Mouse (Mus musculus): ENCODE measurements at regions not wholly inside any gene's neighbourhood (a gene's known extent, or its start where the extent isn't known, plus 50 kb on each side); places are given as distances from the start of the nearest gene placed in this dataset.
A peak's percentile ranks its signal among the peaks of the same experiment; 100 is the strongest.

GRCm38 (mm10) chr13:99847531-99847930 lies 53.4 kb downstream of the Cartpt start:
- no peaks in the 10 kb centered on the region for H3K9me3 ChIP-seq (replicated peaks)
- no peak overlapping the region for H3K27ac ChIP-seq
- H3K9ac ChIP-seq, result no peak overlapping the region
- no peaks in the 10 kb centered on the region for H3K36me3 ChIP-seq
- no peak for ATAC-seq (ENCODE audit: low read depth)
- H3K27me3 ChIP-seq, result 0 out of 2 replicates have a peak, but pooled peaks cover 6% of the 10 kb centered on the region
- DNase-seq, result no peak
- H3K4me3 ChIP-seq (replicated peaks), result no peak overlapping the region
- no peaks in the 10 kb centered on the region for H3K4me1 ChIP-seq (replicated peaks)
- 34% methylated on average over 13 of the region's 13 CpGs for WGBS (ENCODE audit: insufficient replicate concordance)
- no peak overlapping the region for H3K4me2 ChIP-seq

GRCm38 (mm10) chr13:99842626-99843025 lies 58.3 kb downstream of the Cartpt start:
- whole genome bisulfite sequencing (ENCODE audit: insufficient replicate concordance), result 30% methylated on average over 9 of the region's 9 CpGs
- ATAC-seq (ENCODE audit: low read depth) (no peak), DNase-seq (no peak)
- Histone ChIP-seq H3K4me2 (no peak overlapping the region), H3K27me3 (no peaks in the 10 kb centered on the region), H3K9ac (no peak overlapping the region), H3K27ac (no peak overlapping the region), H3K36me3 (no peaks in the 10 kb centered on the region), H3K4me1 (replicated peaks) (no peaks in the 10 kb centered on the region), H3K4me3 (replicated peaks) (no peak overlapping the region), H3K9me3 (replicated peaks) (no peaks in the 10 kb centered on the region)

GRCm38 (mm10) chr13:99839446-99839845 lies 61.4 kb downstream of the Cartpt start:
- Histone ChIP-seq H3K9me3 (replicated peaks) (no peaks in the 10 kb centered on the region), H3K36me3 (no peaks in the 10 kb centered on the region), H3K4me3 (replicated peaks) (no peak overlapping the region), H3K27me3 (no peaks in the 10 kb centered on the region), H3K4me2 (no peak overlapping the region), H3K9ac (no peak overlapping the region), H3K27ac (no peak overlapping the region), H3K4me1 (replicated peaks) (no peaks in the 10 kb centered on the region)
- no peak for DNase-seq
- WGBS (ENCODE audit: insufficient replicate concordance), result 57% methylated on average over 9 of the region's 9 CpGs
- ATAC-seq (ENCODE audit: low read depth), result no peak

- 36% methylated on average over 11 of the region's 11 CpGs for WGBS (ENCODE audit: insufficient replicate concordance)
- no peaks in the 10 kb centered on the region; the same call in none of the 2 replicates for H3K9me3 ChIP-seq (replicated peaks)
- ATAC-seq (ENCODE audit: low read depth), result no peak
- no peaks in the 10 kb centered on the region for H3K4me1 ChIP-seq (replicated peaks)
- H3K27ac ChIP-seq, result no peak overlapping the region
- no peak overlapping the region for H3K4me3 ChIP-seq (replicated peaks)
- H3K27me3 ChIP-seq, result no peaks in the 10 kb centered on the region
- H3K9ac ChIP-seq, result no peak overlapping the region
- DNase-seq, result peak; percentile 6
- no peak overlapping the region for H3K4me2 ChIP-seq
- no peaks in the 10 kb centered on the region for H3K36me3 ChIP-seq
These were observed 63.0 kb downstream of the Cartpt start for GRCm38 (mm10) chr13:99837772-99838425.

- DNase-seq (no peak), ATAC-seq (ENCODE audit: low read depth) (no peak)
- Histone ChIP-seq H3K9ac (no peak overlapping the region), H3K4me3 (replicated peaks) (no peak overlapping the region), H3K36me3 (no peaks in the 10 kb centered on the region), H3K27me3 (no peaks in the 10 kb centered on the region), H3K4me1 (replicated peaks) (no peaks in the 10 kb centered on the region), H3K4me2 (no peak overlapping the region), H3K27ac (no peak overlapping the region), H3K9me3 (replicated peaks) (no peaks in the 10 kb centered on the region; the same call in none of the 2 replicates)
- WGBS (ENCODE audit: insufficient replicate concordance), result 61% methylated on average over 6 of the region's 6 CpGs
These were observed 63.7 kb downstream of the Cartpt start for GRCm38 (mm10) chr13:99837180-99837579.

- Histone ChIP-seq H3K4me2 (no peak overlapping the region), H3K27me3 (no peaks in the 10 kb centered on the region), H3K4me1 (replicated peaks) (no peaks in the 10 kb centered on the region), H3K9me3 (replicated peaks) (no peaks in the 10 kb centered on the region; the same call in none of the 2 replicates), H3K9ac (no peak overlapping the region), H3K4me3 (replicated peaks) (no peak overlapping the region), H3K27ac (no peak overlapping the region), H3K36me3 (no peaks in the 10 kb centered on the region)
- ATAC-seq (ENCODE audit: low read depth), result no peak
- no peak for DNase-seq
- WGBS (ENCODE audit: insufficient replicate concordance), result 61% methylated on average over 5 of the region's 5 CpGs
These were observed 64.3 kb downstream of the Cartpt start for GRCm38 (mm10) chr13:99836586-99836985.

GRCm38 (mm10) chr13:99835518-99835917 lies 65.4 kb downstream of the Cartpt start:
- WGBS (ENCODE audit: insufficient replicate concordance), result 72% methylated on average over 8 of the region's 8 CpGs
- no peaks in the 10 kb centered on the region; the same call in none of the 2 replicates for H3K9me3 ChIP-seq (replicated peaks)

GRCm38 (mm10) chr13:99830080-99830724 lies 70.7 kb downstream of the Cartpt start:
- DNase-seq (no peak), ATAC-seq (ENCODE audit: low read depth) (no peak)
- H3K27me3 ChIP-seq, result no peaks in the 10 kb centered on the region
- H3K4me2 ChIP-seq, result no peak overlapping the region
- H3K4me3 ChIP-seq (replicated peaks), result no peak overlapping the region
- no peaks in the 10 kb centered on the region for H3K36me3 ChIP-seq
- H3K27ac ChIP-seq, result no peak overlapping the region
- WGBS (ENCODE audit: insufficient replicate concordance), result 70% methylated on average over 7 of the region's 7 CpGs
- no peaks in the 10 kb centered on the region for H3K4me1 ChIP-seq (replicated peaks)
- H3K9me3 ChIP-seq (replicated peaks), result no peaks in the 10 kb centered on the region; the same call in none of the 2 replicates
- H3K9ac ChIP-seq, result no peak overlapping the region

More at GRCm38 (mm10) chr13:99835518-99835917, 65.4 kb downstream of the Cartpt start:
- Histone ChIP-seq H3K9ac (no peak overlapping the region), H3K27me3 (no peaks in the 10 kb centered on the region), H3K27ac (no peak overlapping the region), H3K36me3 (no peaks in the 10 kb centered on the region), H3K4me2 (no peak overlapping the region), H3K4me1 (replicated peaks) (no peaks in the 10 kb centered on the region), H3K4me3 (replicated peaks) (no peak overlapping the region)
- DNase-seq (no peak), ATAC-seq (ENCODE audit: low read depth) (no peak)

GRCm38 (mm10) chr13:99827573-99827972 lies 73.3 kb downstream of the Cartpt start:
- Histone ChIP-seq H3K9me3 (replicated peaks) (no peaks in the 10 kb centered on the region), H3K27ac (no peak overlapping the region), H3K4me3 (replicated peaks) (no peak overlapping the region), H3K4me1 (replicated peaks) (no peaks in the 10 kb centered on the region), H3K4me2 (no peak overlapping the region), H3K36me3 (no peaks in the 10 kb centered on the region), H3K27me3 (no peaks in the 10 kb centered on the region), H3K9ac (no peak overlapping the region)
- WGBS (ENCODE audit: insufficient replicate concordance), result 68% methylated on average over 7 of the region's 7 CpGs
- DNase-seq (no peak), ATAC-seq (ENCODE audit: low read depth) (no peak)

- H3K27ac ChIP-seq, result no peak overlapping the region
- H3K9ac ChIP-seq, result no peak overlapping the region
- H3K4me2 ChIP-seq, result no peak overlapping the region
- H3K4me1 ChIP-seq (replicated peaks), result no peaks in the 10 kb centered on the region
- DNase-seq, result no peak
- no peaks in the 10 kb centered on the region for H3K9me3 ChIP-seq (replicated peaks)
- no peaks in the 10 kb centered on the region for H3K36me3 ChIP-seq
- ATAC-seq (ENCODE audit: low read depth), result no peak
- no peaks in the 10 kb centered on the region for H3K27me3 ChIP-seq
- WGBS (ENCODE audit: insufficient replicate concordance), result 49% methylated on average over 8 of the region's 8 CpGs
- H3K4me3 ChIP-seq (replicated peaks), result no peak overlapping the region
These were observed 76.3 kb downstream of the Cartpt start for GRCm38 (mm10) chr13:99824625-99825024.

GRCm38 (mm10) chr13:99816666-99817065 lies 84.2 kb downstream of the Cartpt start:
- no peak for DNase-seq
- Histone ChIP-seq H3K4me3 (replicated peaks) (no peak overlapping the region), H3K9me3 (replicated peaks) (no peaks in the 10 kb centered on the region), H3K27me3 (no peaks in the 10 kb centered on the region), H3K27ac (no peak overlapping the region), H3K4me2 (no peak overlapping the region), H3K36me3 (no peaks in the 10 kb centered on the region), H3K9ac (no peak overlapping the region), H3K4me1 (replicated peaks) (no peaks in the 10 kb centered on the region)
- ATAC-seq (ENCODE audit: low read depth), result no peak
- 61% methylated on average over 6 of the region's 6 CpGs for WGBS (ENCODE audit: insufficient replicate concordance)

- no peaks in the 10 kb centered on the region for H3K36me3 ChIP-seq
- H3K9ac ChIP-seq, result no peak overlapping the region
- ATAC-seq (ENCODE audit: low read depth), result no peak
- no peaks in the 10 kb centered on the region for H3K27me3 ChIP-seq
- H3K27ac ChIP-seq, result no peak overlapping the region
- H3K9me3 ChIP-seq (replicated peaks), result no peaks in the 10 kb centered on the region
- H3K4me3 ChIP-seq (replicated peaks), result no peak overlapping the region
- H3K4me1 ChIP-seq (replicated peaks), result no peaks in the 10 kb centered on the region
- no peak for DNase-seq
- H3K4me2 ChIP-seq, result no peak overlapping the region
- 71% methylated on average over 6 of the region's 6 CpGs for WGBS (ENCODE audit: insufficient replicate concordance)
These were observed 85.1 kb downstream of the Cartpt start for GRCm38 (mm10) chr13:99815786-99816185.
